Mouse (Mus musculus): ENCODE measurements at regions not wholly inside any gene's neighbourhood (a gene's known extent, or its start where the extent isn't known, plus 50 kb on each side); places are given as distances from the start of the nearest gene placed in this dataset.

DNA sequence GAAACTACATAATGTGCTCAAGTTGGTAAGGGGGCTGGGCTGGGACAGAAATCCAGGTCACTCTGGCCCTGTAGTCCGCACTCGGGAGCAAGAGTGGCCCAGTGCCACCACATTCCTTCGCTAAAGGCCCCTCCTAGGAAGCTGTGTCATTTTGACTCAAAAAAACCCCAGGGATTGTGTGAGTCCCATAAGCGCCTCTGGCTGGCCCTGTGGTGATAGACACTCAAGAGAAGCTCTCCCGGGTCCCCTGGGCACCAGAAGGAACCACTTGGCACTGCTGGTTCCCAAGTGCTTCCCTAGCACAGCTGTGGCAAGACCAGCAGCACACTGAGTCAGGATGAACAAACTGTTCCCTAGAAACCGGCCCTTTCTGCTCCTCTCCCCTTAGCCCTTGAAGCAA is 93.1 kb upstream of the Smarca2 start:
- no peak for TF ChIP-seq CTCF (IDR thresholded peaks at IDR 0.05; ENCODE audit: low read depth, low read length)
- TF ChIP-seq POLR2A (IDR thresholded peaks at IDR 0.05; ENCODE audit: insufficient read depth, low read length), result no peak

Measured in ES-Bruce4 (cell line).